Mouse (Mus musculus) mouse trophoblast stem cell (cell line): ENCODE results near the gene 1700020A23Rik.

Experiments
- in situ Hi-C, 2 experiments: fragments of 300-500 bp; cut with MseI, MboI; formaldehyde crosslinking; loops; 2 replicates in 1 of 2; 3 replicates in 1 of 2; pipeline ENCODE4 v1.15.1; 2025

The 1700020A23Rik gene

GRCm38 (mm10) chr2:130450434-130450796 lies 45.4 kb downstream of the 1700020A23Rik start:
- in situ Hi-C loops, result no loop called here

GRCm38 (mm10) chr2:130451086-130451726 lies 46.1 kb downstream of the 1700020A23Rik start:
- in situ Hi-C loops, result no loop called here

GRCm38 (mm10) chr2:130451727-130452090 lies 46.6 kb downstream of the 1700020A23Rik start:
- in situ Hi-C loops, result no loop called here

GRCm38 (mm10) chr2:130452266-130452665 lies 47.2 kb downstream of the 1700020A23Rik start:
- in situ Hi-C loops, result no loop called here

GRCm38 (mm10) chr2:130453421-130453820 lies 48.4 kb downstream of the 1700020A23Rik start:
- in situ Hi-C loops, result no loop called here

- in situ Hi-C loops, result no loop called here
Measured at GRCm38 (mm10) chr2:130454748-130455370, 49.8 kb downstream of the 1700020A23Rik start.
